Mouse (Mus musculus) liver, postnatal 0 days (tissue): ENCODE results near the gene Gm21988. TPM values are rescaled to one million over a fixed set of nuclear protein-coding genes. Genes with fewer than 3 reads are reported as not detected.
A peak's percentile ranks its signal among the peaks of the same experiment; 100 is the strongest.

Experiments used
- ATAC-seq: fragments of 200-750 bp; cut with Nextera tagmentation; 2 replicates; pipeline ENCODE4 v1.8.0; 2017; ENCODE audit warnings: mild to moderate bottlenecking, moderate library complexity
- DNase-seq: peaks from one replicate; pipeline ENCODE4 v3.0.0-alpha.2; 2016
- H3K27ac ChIP-seq: fragments of 300-500 bp; sonication (generic); 2 replicates; pipeline ENCODE4 v1.5.1; 2014; ENCODE audit warnings: antibody characterized with exemption, moderate library complexity, mild to moderate bottlenecking, low read depth
- H3K27me3 ChIP-seq: fragments of 300-500 bp; sonication (generic); 2 replicates; pipeline ENCODE4 v1.6.1; 2014; ENCODE audit warnings: low read length, control low read depth, mixed read lengths; ENCODE audit not compliant: insufficient read depth
- H3K36me3 ChIP-seq: fragments of 300-500 bp; sonication (generic); replicated peaks from 2 replicates; pipeline ENCODE4 v1.6.1; 2014; ENCODE audit warnings: mild to moderate bottlenecking, control low read depth, low read length, moderate library complexity, mixed read lengths; ENCODE audit not compliant: insufficient read depth
- H3K4me1 ChIP-seq: fragments of 300-500 bp; sonication (generic); 2 replicates; pipeline ENCODE4 v1.6.1; 2014; ENCODE audit warnings: antibody characterized with exemption, mild to moderate bottlenecking, control low read depth; ENCODE audit not compliant: insufficient read depth
- H3K4me2 ChIP-seq: fragments of 300-500 bp; sonication (generic); 2 replicates; pipeline ENCODE4 v1.6.1; 2014; ENCODE audit warnings: low read depth, mild to moderate bottlenecking, low read length, moderate library complexity, mixed read lengths
- H3K4me3 ChIP-seq: fragments of 300-500 bp; sonication (generic); 2 replicates; pipeline ENCODE4 v1.5.1; 2014; ENCODE audit warnings: low read depth, low read length
- H3K9ac ChIP-seq: fragments of 300-500 bp; sonication (generic); replicated peaks from 2 replicates; pipeline ENCODE4 v1.6.1; 2014; ENCODE audit warnings: mild to moderate bottlenecking, moderate library complexity
- H3K9me3 ChIP-seq: fragments of 300-500 bp; sonication (generic); 2 replicates; pipeline ENCODE4 v1.6.1; 2016; ENCODE audit warnings: mild to moderate bottlenecking, control low read depth, low read length, mixed read lengths
- CTCF ChIP-seq: sonication (generic); IDR thresholded peaks from 2 replicates; pipeline ENCODE4 v1.5.1; 2016; ENCODE audit warnings: antibody characterized with exemption, low read depth
- EP300 ChIP-seq: IDR thresholded peaks from 2 replicates; pipeline ENCODE4 v1.6.1; 2016; ENCODE audit warnings: antibody characterized with exemption, low read depth, mild to moderate bottlenecking
- WGBS: fragments of 180-500 bp; shearing (Covaris S2); extraction: QIAGEN DNeasy Blood & Tissue Kit; methylation state at CpG from one replicate; pipeline ENCODE4 v1.1.7; 2014; ENCODE audit not compliant: insufficient replicate concordance; 5-methylcytosine and 5-hydroxymethylcytosine counted together
- polyA plus RNA-seq: library from polyadenylated mRNA; unstranded; fragments of >200 nt; fragmentation: Nextera tagmentation; extraction: Ambion mirVana; gene quantifications from 2 replicates; pipeline ENCODE4 v1.2.1, GENCODE M21; 2015

Gm21988 gene
- polyA plus RNA-seq, 1 experiment from 2014 or later = 5.8 TPM

DNA sequence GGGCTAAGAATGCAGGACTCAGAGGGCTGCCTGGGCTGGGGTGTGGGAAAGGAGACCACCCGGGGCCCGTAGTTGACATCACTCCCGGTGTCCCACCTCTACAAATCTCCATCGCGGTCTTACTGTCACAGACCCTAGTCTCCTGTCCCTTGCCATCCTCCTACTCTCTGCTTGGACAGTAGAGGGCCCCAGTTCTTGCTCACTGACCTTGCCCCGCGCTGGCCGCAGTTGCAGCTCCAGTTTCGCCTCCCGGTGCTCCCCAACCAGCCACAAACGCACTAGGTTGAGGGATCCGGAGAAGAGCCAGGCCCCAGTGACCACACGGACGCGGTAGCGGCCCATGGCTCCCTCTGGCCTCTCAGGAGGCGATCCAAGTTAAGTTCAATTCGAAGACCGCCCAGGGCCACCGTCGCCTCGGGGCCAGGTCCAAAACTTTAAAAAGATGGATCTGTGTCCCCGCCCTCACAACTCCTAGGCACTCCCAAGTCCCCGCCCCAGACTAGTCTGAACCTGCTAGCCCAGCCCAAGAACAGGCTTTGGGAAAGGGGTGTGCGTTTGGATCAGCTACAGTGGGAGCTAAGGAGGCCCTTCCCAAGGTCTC, 15.4 kb upstream of the Gm21988 start, which contains the start of gene Alox12:
Alox12 (minus strand) TSS at position 423 of the 601 bp plus-strand sequence.
- ATAC-seq (peak; percentile 67), DNase-seq (no peak)
- Histone ChIP-seq H3K4me1 (no peaks in the 10 kb centered on the region), H3K27ac (no peak within 1 kb of the TSS), H3K9me3 (no peaks in the 10 kb centered on the region), H3K4me3 (peak within 1 kb of the TSS; percentile 12; the same call in 1 of the 2 replicates), H3K4me2 (peak within 1 kb of the TSS; percentile 44), H3K27me3 (peaks cover 40% of the 10 kb centered on the region), H3K36me3 (no peaks in the 10 kb centered on the region), H3K9ac (no peak within 1 kb of the TSS)
- TF ChIP-seq CTCF = peak; percentile 60
- TF ChIP-seq EP300 = no peak
- 5% methylated on average over 25 of the region's 25 CpGs for WGBS

DNA sequence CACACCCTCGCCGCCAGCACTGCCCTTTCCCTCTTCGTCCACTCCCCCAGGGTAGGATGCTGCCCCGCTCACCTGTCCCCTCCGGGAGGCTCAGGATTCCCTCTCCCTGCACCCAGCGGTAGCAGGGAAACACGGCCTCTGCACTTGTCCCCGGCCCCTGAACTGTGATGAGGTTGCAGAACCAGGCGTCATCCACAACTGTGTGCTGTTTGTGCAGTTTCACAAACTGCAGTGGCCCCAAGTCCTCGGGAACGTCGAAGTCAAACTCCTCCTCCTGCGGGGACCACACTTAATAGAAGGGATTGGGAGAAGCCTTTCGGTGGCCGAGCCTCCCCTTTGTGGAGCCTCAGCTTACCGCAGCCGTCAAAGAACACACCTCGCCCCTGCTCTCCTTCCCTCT, 14.7 kb upstream of the Gm21988 start:
- WGBS = 5% methylated on average over 18 of the region's 18 CpGs
- H3K9ac ChIP-seq = no peak overlapping the region
- TF ChIP-seq EP300 (no peak), CTCF (no peak)

GRCm38 (mm10) chr11:70251853-70252252, 12.2 kb upstream of the Gm21988 start:
- DNase-seq (no peak), ATAC-seq (peak; percentile 49; the same call in 1 of the 2 replicates)
- no peaks in the 10 kb centered on the region for H3K36me3 ChIP-seq
- no peak for TF ChIP-seq CTCF
- peak; percentile 58; the same call in 1 of the 2 replicates for TF ChIP-seq EP300
- H3K4me1 ChIP-seq = no peaks in the 10 kb centered on the region
- H3K27me3 ChIP-seq = peaks cover 42% of the 10 kb centered on the region
- WGBS = 70% methylated on average over 8 of the region's 8 CpGs
- H3K9ac ChIP-seq = no peak overlapping the region
- no peaks in the 10 kb centered on the region for H3K9me3 ChIP-seq
- H3K27ac ChIP-seq = 0 out of 2 replicates have a peak overlapping the region, but pooled peaks have one; percentile 12
- no peak overlapping the region for H3K4me2 ChIP-seq
- H3K4me3 ChIP-seq = no peak overlapping the region

More for the DNA sequence above, 14.7 kb upstream of the Gm21988 start:
- Histone ChIP-seq H3K4me2 (peak overlapping the region; percentile 44), H3K4me1 (no peaks in the 10 kb centered on the region), H3K36me3 (no peaks in the 10 kb centered on the region), H3K4me3 (peak overlapping the region; percentile 12; the same call in 1 of the 2 replicates), H3K27ac (no peak overlapping the region), H3K27me3 (peaks cover 42% of the 10 kb centered on the region), H3K9me3 (no peaks in the 10 kb centered on the region)
- ATAC-seq (peak; percentile 29; the same call in 1 of the 2 replicates), DNase-seq (no peak)

DNA sequence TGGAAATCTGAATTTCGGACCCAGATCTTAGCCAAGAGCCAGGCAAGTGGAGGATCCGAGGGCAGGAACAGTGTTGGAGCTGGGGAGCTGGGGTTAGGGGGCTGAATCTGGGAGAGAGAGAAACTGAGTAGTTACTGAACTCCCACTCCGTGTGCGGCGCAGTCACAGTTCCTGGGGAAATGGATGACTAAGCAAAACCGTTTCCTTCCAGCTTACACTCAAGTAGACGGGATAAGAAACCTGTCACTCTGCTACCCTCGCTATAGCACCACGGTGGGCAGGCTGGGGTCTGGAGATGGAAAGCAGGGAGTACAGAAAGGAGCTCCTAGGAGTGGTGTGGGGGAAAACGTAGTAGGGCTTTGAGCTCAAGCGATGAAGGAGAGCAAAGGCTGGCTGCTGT, 10.5 kb upstream of the Gm21988 start:
- Histone ChIP-seq H3K9ac (no peak overlapping the region), H3K4me1 (no peaks in the 10 kb centered on the region), H3K4me2 (no peak overlapping the region), H3K9me3 (no peaks in the 10 kb centered on the region), H3K27ac (no peak overlapping the region), H3K27me3 (peaks cover 36% of the 10 kb centered on the region), H3K36me3 (no peaks in the 10 kb centered on the region), H3K4me3 (no peak overlapping the region)
- ATAC-seq (no peak), DNase-seq (no peak)
- 35% methylated on average over 11 of the region's 11 CpGs for WGBS
- TF ChIP-seq EP300 (no peak), CTCF (no peak)

DNA sequence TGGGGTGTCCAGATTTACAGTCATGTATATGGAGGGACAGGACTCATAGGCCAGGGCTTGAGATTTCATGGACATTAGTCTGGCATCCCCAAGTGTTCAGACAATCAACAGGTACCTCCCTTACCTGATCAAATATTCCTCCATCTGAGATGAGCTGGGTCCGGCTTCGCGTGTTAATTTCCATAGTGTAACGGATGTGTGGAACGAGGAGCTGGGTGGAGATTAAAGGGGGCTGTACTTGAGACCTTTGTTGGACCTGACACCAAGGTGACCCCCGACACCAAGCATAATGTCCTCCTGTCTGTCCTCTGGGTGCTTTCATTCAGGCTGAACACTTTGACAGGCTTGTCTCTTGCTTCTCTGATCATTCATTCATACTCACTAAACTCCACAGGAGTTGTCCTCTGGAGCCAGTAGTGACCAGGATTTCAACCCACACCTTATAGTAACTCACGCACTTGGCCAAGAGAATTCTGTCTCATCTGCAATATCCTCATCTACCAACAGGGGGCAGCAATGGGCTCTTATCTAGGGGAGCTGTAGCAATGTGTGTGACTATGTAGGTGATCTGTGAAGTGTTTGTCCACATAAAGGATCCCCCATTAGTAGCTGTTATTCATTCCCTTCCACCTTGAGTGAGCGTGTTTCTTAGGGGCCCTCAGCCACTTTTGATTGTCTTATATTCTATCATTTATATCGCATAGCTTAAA, 7.7 kb upstream of the Gm21988 start:
- ATAC-seq = peak; percentile 44; the same call in 1 of the 2 replicates
- H3K27me3 ChIP-seq = peaks cover 8% of the 10 kb centered on the region
- no peaks in the 10 kb centered on the region for H3K4me1 ChIP-seq
- H3K9me3 ChIP-seq = no peaks in the 10 kb centered on the region
- H3K4me2 ChIP-seq = no peak overlapping the region
- H3K9ac ChIP-seq = no peak overlapping the region
- WGBS = 45% methylated on average over 9 of the region's 9 CpGs
- DNase-seq = peak; percentile 77
- TF ChIP-seq CTCF (peak; percentile 93), EP300 (no peak)
- H3K36me3 ChIP-seq = no peaks in the 10 kb centered on the region
- no peak overlapping the region for H3K4me3 ChIP-seq
- H3K27ac ChIP-seq = no peak overlapping the region

DNA sequence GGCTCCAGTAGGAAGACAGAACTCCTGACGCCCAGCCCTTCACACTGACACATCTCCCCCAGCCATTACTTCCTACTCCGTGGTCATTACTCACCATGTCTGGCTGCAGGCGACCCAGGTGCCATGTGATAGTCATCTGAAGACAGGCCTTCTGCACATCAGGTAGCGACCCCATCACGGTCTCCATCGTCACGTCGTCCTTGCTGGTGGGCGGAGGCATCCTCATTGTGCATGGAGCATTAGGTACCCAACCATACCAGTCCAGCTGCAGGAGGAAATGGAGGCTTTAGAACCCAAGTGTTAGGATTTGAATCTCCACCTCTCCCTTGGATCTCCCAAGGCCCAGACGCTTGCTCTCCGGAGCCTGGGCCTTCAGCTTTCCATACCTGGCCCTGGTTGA, 3.0 kb upstream of the Gm21988 start:
- no peak overlapping the region for H3K4me3 ChIP-seq
- no peaks in the 10 kb centered on the region for H3K36me3 ChIP-seq
- no peak overlapping the region for H3K4me2 ChIP-seq
- H3K27ac ChIP-seq = no peak overlapping the region
- DNase-seq (no peak), ATAC-seq (no peak)
- no peak overlapping the region for H3K9ac ChIP-seq
- TF ChIP-seq EP300 (no peak), CTCF (no peak)
- H3K4me1 ChIP-seq = peaks cover 13% of the 10 kb centered on the region
- H3K27me3 ChIP-seq = no peaks in the 10 kb centered on the region
- WGBS = 65% methylated on average over 11 of the region's 11 CpGs
- H3K9me3 ChIP-seq = no peaks in the 10 kb centered on the region
